Mouse (Mus musculus) adrenal gland, adult (tissue): ENCODE data around the gene Fcrl6.

Experiments
- DNase-seq, 2 experiments: peaks; one replicate each; pipeline ENCODE4 v3.0.0; 2022 to 2023; ENCODE audit warnings: low spot score in 1 of 2; ENCODE audit not compliant: inconsistent age in 2 of 2

The Fcrl6 gene

DNA sequence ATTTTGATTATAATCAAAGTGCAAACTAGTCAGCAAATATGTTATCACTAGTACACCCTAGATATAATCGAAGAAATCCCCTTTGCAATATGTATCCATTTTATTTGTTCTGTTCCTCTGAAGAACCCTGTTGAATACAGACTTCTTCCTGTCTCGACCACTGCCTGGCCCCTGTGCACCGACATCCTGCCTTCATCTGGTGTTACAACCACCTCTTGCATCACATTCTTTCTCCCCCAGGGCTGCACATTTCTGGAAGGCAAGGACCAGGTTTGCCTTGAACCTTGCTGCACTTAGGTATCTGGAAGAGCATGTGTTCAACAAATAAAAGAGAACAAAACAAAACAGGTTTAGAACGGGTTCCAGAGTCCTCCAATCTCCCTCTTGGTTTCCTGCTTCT lies 13.1 kb upstream of the Fcrl6 start:
- DNase-seq, result no peak

DNA sequence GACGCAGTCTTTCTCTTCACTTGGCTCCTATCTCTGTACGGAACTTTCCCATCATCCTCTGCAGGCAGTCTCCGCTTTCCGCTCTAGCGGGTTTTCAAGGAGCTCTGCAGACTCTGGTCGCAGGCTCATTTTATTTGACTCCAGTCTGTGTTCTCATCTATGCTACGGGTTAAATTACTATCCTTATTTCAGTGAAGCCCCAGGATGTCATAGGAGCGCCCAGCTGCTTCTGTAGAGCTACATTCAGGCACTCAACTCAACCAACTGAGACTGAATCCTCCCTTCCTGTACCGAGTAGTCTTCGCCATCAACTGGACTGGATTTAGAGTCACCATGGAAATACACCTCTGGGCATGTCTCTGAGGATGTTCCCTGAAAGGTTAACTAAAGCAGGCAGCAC lies 12.3 kb upstream of the Fcrl6 start:
- no peak for DNase-seq

DNA sequence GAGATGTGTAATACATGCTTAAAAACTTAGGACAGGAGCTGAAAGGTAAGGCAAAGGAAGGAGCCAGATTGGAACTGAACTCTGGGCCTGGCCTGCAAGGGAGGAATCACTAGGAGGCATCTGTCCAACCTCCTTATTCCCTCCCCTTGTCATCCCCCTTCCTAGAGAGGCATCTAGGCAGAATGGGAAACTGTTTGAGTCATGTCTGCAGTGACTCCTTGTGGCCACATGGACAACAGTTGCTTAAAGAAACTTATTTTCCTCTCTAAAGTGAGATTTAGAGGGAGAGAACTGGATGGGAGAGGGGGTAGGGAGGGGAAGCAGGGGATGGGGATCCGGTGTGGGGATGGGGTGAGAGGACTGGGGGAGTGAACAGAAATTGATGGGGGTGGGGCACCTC lies 10.4 kb upstream of the Fcrl6 start:
- peak in 1 of 2 experiments; percentile 52 for DNase-seq

DNA sequence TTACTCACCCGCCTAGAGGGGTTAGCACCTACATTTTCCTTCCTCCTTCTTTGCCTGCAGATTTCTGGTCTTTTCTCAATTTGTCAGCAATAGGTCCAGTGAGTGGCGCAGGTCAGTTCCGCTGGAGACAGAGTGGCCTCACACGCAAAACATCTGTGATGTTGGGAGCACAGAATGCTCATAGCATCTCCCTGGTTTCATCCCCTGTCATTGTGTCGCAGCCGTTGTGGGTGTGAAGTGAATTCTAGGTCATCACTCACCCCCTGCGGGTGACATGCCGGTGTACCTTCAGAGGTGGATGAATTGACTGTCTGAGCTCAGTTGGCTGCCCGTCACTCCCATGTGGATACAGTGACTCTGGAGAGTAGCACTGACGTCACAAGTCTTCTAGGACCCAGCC lies 9.0 kb upstream of the Fcrl6 start:
- DNase-seq, result no peak

DNA sequence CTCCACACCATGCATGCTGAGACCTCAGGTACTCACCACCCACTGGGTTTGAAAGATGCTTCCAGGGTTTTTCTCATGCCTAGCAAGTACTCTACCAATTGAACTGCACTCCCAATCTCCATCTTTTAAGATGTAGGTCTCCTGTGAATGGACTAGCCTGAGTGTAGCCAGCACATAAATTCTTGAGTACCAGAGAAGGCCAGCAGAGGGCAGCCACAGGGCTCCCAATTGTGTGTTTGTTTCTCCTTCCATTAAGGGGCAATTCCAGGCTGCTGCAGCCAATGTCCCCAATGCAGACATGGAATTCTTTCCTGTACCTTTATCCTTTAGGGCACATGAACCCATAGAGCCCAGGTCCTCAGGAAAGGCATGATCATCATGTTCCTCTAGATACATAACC lies 7.9 kb downstream of the Fcrl6 start:
- peak; percentile 25 to 77 for DNase-seq

DNA sequence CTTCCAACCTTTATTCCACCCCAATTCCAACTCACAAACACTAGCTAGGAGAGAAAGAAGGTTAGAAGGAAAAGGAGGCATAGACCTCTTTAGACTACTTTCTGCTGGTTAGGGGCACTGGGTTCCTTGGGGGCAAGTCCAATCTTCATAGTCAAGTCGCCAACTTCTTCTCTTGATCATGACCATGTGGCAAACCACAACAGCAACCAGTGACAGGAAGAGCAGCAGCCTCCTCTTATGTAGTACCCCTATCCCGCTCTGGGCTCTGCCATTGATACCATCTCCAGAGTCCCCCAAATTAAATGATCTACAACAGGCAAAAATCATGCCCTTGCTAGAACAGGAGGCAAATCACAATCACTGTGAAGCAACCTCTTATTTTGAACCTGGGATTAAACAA lies 8.4 kb downstream of the Fcrl6 start:
- DNase-seq, result no peak

DNA sequence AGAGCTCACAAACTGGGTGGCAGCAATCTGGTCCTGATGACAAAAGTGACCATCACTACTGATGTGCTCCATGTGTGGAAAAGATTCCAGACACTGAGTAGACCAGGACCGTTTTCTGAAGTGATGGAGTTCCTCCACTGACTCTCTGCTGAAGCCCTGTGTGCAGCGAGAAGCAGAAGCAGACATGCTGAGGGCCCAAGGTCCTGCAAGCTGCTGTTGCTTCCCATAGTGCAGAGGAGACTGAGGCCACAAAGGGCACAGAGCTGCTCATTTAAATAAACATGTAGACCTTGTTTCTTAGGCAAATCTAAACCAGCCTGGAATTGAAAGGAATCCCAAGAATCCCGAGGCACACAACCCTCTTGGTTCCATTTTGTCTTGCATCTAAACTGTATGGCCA lies 9.0 kb downstream of the Fcrl6 start:
- DNase-seq, result no peak

DNA sequence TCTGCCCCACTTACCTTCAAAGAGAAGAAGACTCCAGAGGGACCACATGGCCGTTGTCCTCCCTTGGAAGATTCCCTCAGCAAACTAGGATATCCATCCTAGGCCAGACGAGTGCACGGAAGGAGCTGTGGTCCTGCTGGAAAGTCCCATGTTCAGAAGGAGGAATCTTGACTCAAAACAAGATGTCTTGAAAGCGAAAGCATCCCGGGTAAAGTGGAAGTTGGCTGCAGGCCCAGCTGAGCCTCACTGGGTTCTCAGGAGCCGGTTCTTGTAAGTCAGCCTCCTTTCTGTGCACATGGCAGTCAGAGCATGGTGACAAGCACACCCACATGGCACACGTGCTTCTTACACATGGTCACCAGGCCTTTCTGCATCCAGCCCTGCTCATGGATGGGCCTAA lies 12.0 kb downstream of the Fcrl6 start, which contains the start of gene Slamf8:
TSS of gene Slamf8 (minus strand) at position 184 of the 400 bp plus-strand sequence.
- peak in 1 of 2 experiments; percentile 56 for DNase-seq

DNA sequence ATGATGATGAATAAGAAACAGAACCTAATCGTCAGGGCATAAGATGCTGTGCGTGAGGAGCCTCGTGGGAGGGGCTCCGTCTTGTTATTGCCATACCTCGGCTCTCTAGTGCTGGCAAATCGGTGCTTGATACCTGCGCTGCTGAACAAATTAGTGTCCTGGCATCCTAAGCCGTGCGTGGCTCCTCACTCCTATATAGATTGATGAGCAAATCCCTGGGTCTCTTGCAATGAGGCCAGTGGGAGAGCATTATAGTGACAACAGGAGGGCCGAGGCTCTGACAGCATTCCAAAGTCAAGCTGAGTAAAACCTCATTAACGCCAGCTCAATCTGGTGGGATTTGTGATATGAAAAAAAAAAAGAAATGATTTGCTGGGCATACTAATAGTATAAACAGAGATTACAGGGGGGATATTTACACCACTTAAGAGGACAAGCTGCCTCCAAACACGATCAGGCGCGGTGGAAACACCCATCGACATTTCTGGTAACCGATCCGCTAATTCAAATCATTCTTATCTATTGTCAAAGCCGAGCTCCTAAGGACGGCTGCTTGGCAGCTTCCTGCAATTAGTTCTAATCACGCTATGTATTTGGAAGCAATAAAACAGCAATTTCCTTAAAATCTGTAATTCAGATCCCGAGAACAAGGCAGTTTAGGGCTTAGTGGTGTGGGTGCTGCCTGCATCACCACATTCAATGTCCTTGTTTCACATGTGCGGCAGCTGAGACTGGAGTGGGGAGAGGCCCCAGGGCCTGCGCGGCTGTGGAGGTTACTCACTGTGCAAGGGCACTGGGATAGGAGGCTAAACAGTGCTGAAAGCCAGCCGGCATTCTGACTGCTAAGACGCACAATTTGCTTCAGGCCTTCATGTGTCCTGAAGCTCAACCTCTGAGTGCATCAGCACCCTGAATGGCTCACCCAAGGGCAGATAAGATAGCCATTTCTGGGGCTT lies 16.5 kb downstream of the Fcrl6 start:
- DNase-seq, result peak in 1 of 2 experiments; percentile 76

DNA sequence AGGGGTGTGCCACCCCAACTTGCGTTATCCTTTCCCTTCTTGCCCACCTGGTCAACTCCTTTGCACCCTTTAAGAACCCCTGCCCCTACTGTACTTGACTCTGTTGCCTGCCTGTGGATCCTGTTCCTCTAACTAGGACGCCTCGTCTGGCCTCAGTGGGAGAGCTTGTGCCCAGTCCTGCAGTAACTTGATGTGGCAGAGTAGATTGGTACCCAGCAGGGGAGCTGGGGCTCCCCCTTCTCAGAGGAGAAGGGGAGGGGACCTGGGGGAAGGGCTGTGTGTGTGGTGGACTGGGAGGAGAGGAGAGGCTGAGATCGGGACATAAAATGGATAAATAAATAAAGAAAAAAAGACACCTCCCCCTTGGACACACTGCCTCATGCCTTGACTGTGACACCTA lies 17.3 kb downstream of the Fcrl6 start:
- DNase-seq, result peak in 1 of 2 experiments; percentile 15

DNA sequence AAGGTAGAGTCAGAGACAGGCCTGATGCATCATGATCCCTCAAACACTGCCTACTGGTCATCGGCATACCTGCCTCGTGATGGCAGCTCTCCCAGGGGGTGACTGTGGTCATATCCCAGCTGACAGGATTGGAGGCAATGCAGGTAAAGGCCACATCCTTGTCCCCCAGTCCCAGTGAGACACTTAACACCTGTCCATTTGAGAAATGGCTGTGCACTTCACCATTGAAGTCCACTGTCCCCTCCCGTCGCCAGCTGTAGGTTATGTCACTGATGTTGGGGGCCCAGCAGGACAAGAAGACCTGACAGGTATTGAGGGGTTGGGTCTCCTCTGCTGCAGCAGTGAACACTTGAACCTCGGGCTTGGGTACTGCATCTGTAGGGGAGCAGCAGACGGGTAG lies 18.1 kb downstream of the Fcrl6 start:
- DNase-seq, result peak in 1 of 2 experiments; percentile 15

DNA sequence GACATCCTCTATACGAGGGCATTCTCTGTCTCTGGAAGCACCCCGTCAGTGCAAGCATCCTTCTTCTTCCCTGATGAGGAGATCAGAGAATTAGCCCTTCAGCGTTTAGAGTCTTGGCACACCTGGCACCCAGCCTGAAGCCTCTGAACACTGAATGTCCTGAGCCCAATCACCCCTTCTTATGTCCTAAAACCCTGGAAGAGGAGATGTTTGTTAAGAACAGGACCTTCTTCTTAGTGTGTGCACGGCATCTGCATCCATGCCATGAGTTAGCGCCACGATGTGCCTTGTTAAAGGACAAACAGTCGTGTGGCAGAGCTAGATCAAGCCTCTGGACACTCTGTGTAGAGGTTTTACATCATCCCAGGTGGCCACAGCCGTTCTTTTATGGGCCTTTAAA lies 19.9 kb downstream of the Fcrl6 start:
- DNase-seq, result peak in 1 of 2 experiments; percentile 19

DNA sequence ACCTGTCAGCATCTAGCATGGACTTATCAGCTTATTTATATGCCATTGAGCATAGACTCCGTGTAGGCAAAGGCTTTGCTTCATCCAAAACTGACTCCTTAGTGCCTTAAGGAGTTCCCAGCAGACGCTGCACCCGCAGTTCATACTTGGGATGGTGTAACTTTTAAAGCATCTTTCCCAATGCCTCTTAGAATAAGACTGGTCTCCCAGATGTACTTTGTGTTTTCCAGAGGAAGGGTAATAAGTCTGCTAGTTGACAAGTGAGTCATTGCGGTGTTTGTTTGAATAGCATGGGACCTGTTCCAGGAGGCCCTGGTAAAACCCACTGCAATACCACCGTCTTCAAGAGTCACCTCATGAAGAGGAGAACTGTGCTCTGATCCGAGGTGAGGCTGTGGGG lies 22.2 kb downstream of the Fcrl6 start:
- DNase-seq, result peak in 1 of 2 experiments; percentile 77

DNA sequence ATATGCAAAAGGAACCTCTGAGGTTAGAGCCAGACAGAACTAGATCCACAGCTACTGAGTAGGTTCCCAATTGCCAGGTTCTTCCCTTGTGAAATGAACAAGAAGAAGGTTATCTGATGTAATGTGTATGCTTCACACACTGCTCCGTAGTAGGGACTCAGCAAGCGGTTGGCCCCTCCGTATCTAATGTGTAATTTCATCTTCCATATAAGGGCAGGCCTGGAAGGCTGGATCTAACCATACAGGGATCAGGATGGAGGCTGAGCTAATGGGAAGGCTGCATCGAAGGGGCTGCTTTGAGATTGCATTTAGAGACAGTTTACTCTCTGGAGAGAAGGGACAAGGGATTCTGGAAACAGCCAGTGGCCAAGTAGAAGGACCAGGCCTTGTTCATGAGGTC lies 34.6 kb downstream of the Fcrl6 start:
- no peak for DNase-seq

DNA sequence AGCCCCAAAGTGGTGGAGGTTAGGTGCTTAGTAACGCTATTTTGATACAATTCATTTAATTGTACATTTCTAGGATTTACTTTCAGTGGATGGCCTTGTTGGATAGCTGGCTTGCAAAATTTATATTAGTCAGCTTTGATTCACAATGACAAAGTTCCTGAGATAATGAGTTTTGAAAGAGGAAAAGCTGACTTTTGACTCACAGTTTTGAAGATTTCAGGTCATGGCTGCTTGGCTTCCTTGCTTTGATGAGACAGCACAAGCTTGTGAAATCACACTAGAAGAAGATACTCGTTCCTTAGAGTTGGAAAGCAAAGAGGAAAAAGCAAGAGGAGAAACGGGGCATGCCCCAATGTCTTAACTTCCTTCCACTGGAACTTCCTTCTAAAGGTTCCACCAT lies 36.2 kb downstream of the Fcrl6 start:
- peak in 1 of 2 experiments; percentile 78 for DNase-seq

DNA sequence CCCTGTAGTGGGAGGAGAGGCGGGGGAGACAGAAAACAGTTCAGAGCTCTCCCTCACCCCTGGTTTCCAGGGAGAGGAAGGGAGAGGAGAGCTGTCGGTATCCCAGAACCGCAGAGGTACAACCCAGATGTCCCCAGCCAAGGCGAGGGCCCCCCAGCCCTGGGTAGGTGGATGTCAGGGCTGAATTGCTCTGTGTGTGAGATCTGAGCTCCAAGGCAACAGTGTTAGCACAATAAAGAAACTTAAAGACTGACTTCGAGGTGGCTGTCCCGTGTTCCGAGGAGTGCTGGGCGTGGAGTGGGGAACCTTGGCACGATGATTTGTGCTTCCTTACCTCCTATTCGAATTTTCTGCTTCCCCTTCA lies 38.9 kb downstream of the Fcrl6 start:
- no peak for DNase-seq

DNA sequence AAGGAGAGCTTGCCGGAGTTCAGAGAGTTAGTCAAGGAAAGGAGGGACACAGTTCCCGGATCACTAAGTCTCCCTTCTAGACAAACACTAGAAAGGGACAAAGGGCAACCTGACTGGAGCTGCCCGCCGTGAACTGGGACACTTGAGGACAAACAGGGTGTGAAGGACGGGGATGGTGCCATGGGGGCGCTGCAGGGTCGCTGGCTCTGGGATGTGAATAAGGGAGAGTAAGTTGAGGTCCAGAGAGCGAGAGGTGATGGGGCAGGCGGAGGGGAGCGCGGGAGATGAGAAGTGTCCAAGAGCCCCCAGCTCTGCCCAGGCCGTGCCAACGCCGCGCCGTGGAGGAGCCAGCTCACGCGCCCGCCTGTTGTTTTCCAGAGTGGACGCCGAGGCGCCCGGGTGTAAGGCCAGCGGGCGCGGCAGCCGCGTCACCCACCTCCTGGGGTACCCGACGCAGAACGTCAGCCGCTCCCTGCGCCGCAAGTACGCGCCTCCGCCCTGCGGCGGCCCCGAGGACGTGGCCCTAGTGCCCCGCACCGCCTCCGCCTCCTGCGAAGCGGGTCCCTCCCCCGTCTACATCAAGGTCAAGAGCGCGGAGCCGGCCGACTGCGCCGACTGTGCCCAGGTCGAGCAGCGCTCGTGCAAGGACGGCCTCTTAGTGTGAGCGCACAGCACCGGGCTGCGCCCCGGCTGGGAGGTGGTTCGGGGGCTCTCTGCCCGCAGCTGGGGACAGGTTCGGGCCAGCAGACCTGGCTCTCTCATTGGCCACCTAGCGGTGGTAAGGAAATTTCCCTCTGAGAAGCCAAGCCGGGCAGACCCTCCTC lies 39.5 kb downstream of the Fcrl6 start:
- peak; percentile 81 to 96 for DNase-seq

DNA sequence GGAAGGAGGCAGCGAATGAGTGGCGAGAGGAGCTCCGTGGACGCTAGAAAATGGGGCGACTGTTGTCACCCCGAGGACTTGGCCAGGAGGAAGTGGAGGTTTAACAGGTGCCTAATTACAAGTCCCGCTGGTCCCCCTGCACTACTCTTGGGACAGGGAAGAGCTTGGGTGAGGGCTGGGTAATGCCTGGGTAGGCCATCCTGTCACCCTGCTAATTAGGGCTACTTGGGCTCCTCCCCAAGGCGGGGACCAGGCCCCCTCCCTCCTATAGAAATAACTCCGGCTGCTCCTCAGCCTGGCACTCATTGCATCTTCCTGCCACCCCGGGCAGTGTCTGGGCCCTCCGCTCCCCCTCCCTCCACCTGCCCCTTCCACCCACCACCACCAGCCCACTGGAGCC lies 46.7 kb downstream of the Fcrl6 start, which contains the start of gene Vsig8:
TSS of gene Vsig8 (plus strand) at position 301 of the 400 bp plus-strand sequence.
- DNase-seq, result no peak

DNA sequence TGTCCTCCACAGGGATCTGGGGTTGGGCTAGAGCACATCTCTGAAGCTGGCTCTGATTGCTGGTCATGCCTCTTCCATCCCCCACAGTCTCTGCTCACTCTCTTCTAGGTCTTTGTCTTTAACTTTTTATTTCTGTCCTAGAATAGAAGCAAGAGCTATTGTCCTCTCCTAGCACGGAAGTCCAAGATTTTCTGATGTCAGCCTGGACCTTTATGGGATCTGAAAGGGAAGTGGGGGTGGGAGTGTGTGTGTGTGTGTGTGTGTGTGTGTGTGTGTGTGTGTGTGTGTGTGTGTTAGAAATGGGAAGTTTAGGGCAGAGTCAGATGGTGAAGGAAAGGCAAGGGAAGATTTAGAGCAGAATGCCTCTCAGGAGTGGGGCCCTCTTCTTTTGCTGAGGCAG lies 49.7 kb downstream of the Fcrl6 start:
- DNase-seq, result no peak

DNA sequence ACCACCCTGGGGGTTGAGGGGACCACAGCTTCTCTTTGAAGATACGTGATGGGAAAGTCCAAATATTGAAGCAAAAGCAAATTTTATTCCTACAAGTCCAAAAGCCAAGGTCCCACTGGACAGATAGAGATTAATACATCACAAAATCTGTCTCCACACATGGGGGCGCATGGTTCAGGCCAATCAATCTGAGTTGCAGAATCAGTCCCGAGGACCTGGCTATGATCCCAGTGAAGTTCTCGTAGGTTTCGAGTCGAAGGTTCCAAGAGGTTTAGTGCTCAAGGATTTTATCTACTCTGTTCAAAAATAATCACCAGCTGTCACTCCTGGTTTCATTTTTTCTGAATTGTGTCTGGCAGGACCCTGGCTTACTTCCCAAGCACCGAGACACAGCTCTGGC lies 51.3 kb downstream of the Fcrl6 start:
- peak in 1 of 2 experiments; percentile 64 for DNase-seq

DNA sequence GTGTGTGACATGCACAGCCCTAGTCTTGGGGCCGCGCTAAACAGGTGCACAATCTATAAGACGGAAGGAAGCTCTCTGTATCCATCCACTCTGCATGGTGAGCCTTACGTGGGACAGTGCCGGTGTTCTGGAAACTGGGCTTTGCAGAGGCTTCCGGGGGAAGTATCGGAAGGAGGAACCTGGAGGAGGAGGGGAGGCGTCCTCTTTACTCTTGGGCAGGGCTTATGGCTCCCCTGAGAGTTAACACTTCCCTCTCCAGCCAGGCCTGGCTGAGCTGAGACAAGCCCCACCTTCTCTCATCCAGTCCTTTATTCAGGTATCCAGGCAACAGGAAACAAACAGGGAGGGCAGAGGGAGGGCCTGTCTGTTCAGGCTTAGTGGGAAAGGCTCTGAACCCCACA lies 51.8 kb downstream of the Fcrl6 start:
- DNase-seq, result peak; percentile 45 to 75

DNA sequence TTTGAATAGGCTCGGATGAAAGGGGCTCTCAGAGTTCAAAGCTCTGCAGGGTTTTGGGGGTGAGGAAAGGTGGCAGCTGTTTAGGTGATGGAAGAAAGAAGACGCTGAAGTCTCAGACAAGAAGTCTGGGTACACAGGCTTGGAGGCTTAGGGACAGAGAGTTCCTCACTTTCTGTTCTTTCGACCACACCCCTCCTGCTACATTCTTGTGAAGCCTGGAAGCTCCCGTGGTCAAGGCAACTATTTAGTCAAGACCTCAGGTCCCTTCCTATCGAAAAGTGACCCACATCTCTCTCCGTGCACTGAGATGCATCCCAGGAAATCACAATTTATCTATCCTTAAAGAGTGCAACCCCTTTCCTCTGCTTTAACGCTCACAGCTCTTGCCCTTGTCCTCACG lies 52.6 kb downstream of the Fcrl6 start:
- DNase-seq, result no peak
